Mouse (Mus musculus) intestine, postnatal 0 days (tissue): Measurements from ENCODE around the gene Col4a1. TPM values are rescaled to one million over a fixed set of nuclear protein-coding genes. Genes with fewer than 3 reads are reported as not detected.
A peak's percentile ranks its signal among the peaks of the same experiment; 100 is the strongest.

Experiments
- ATAC-seq: fragments of 200-750 bp; cut with Nextera tagmentation; 2 replicates; pipeline ENCODE4 v1.8.0; 2017; ENCODE audit warnings: mild to moderate bottlenecking, moderate TSS enrichment, moderate library complexity
- H3K27ac ChIP-seq: fragments of 300-500 bp; sonication (generic); 2 replicates; pipeline ENCODE4 v1.5.1; 2014; ENCODE audit warnings: mild to moderate bottlenecking, low read depth, low read length, moderate library complexity
- H3K27me3 ChIP-seq: fragments of 300-500 bp; sonication (generic); replicated peaks from 2 replicates; pipeline ENCODE4 v1.6.1; 2014; ENCODE audit warnings: low read length, mixed read lengths; ENCODE audit not compliant: control insufficient read depth, insufficient read depth
- H3K36me3 ChIP-seq: fragments of 300-500 bp; sonication (generic); 2 replicates; pipeline ENCODE4 v1.6.1; 2014; ENCODE audit warnings: mild to moderate bottlenecking, moderate library complexity; ENCODE audit not compliant: control insufficient read depth, insufficient read depth
- H3K4me1 ChIP-seq: fragments of 300-500 bp; sonication (generic); replicated peaks from 2 replicates; pipeline ENCODE4 v1.6.1; 2014; ENCODE audit warnings: antibody characterized with exemption, low read length, mixed read lengths; ENCODE audit not compliant: control insufficient read depth, insufficient read depth
- H3K4me2 ChIP-seq: fragments of 300-500 bp; sonication (generic); replicated peaks from 2 replicates; pipeline ENCODE4 v1.6.1; 2014; ENCODE audit warnings: low read depth, mild to moderate bottlenecking, moderate library complexity
- H3K4me3 ChIP-seq: fragments of 300-500 bp; sonication (generic); 2 replicates; pipeline ENCODE4 v1.5.1; 2014; ENCODE audit warnings: low read depth, low read length
- H3K9ac ChIP-seq: fragments of 300-500 bp; sonication (generic); 2 replicates; pipeline ENCODE4 v1.6.1; 2014; ENCODE audit warnings: mild to moderate bottlenecking, low read depth, low read length
- H3K9me3 ChIP-seq: fragments of 300-500 bp; sonication (generic); 2 replicates; pipeline ENCODE4 v1.6.1; 2016; ENCODE audit warnings: mixed run types; ENCODE audit not compliant: control insufficient read depth
- CTCF ChIP-seq: sonication (generic); IDR thresholded peaks from 2 replicates; pipeline ENCODE4 v1.5.1; 2016; ENCODE audit warnings: low read depth, mild to moderate bottlenecking, control low read depth, antibody characterized with exemption, moderate library complexity
- WGBS: fragments of 180-500 bp; shearing (Covaris S2); extraction: QIAGEN DNeasy Blood & Tissue Kit; methylation state at CpG from one replicate; pipeline ENCODE4 v1.1.7; 2014; 5-methylcytosine and 5-hydroxymethylcytosine counted together
- polyA plus RNA-seq: library from polyadenylated mRNA; unstranded; fragments of >200 nt; fragmentation: Nextera tagmentation; extraction: Ambion mirVana; gene quantifications from 2 replicates; pipeline ENCODE4 v1.2.1, GENCODE M21; 2015

Gene Col4a1
- polyA plus RNA-seq, 1 experiment from 2014 or later: 84.5 TPM

DNA sequence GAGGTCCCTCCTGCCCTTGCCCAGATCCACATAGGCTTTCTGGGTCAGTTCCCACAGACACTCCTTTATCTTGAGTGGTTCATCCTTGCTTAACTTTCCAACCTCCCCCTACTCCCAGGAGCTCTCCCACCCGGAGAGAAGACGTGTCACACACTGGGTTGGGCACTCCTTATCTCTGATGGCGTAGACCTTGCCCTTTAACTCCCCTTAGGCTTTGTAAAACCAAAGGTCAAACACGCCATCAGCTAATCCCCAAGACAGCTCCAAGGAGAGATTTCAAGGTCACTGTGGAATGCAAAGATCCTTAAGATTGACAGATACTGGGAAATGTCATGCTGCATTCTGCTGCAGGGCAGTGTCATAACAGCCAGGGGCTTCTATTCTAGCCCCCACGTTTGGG is 3.4 kb downstream of the Col4a1 start:
- no peaks in the 10 kb centered on the region for H3K9me3 ChIP-seq
- no peak overlapping the region for H3K4me3 ChIP-seq
- no peak overlapping the region for H3K9ac ChIP-seq
- no peak for TF ChIP-seq CTCF
- H3K4me1 ChIP-seq: no peaks in the 10 kb centered on the region; the same call in 1 of the 2 replicates
- peaks cover 26% of the 10 kb centered on the region for H3K27me3 ChIP-seq
- H3K4me2 ChIP-seq: peak overlapping the region; percentile 70; the same call in 1 of the 2 replicates
- no peak overlapping the region for H3K27ac ChIP-seq
- H3K36me3 ChIP-seq: no peaks in the 10 kb centered on the region
- WGBS: 27% methylated on average over 5 of the region's 5 CpGs
- no peak for ATAC-seq

DNA sequence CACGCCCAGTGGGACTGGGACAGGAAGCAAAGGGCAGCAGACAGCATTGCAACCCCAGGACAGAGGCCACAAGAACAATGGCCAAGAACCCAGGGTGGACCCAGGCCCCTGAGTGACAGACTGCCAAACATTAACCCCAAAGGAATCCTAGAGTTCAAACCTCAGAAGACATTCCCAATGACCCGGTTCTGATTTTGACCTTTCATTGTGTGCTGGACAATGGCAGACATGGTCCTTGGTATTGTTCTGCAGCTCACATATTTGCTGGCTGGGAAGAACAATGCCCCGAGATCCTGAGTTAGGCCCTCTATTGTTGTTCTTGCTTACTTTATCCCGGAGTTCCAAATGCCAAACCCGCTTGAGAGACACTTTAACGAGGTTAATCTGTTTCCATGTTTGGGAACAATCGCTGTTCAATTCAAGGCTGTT is 4.0 kb downstream of the Col4a1 start:
- Histone ChIP-seq H3K27me3 (peaks cover 21% of the 10 kb centered on the region), H3K4me1 (no peaks in the 10 kb centered on the region; the same call in 1 of the 2 replicates), H3K36me3 (no peaks in the 10 kb centered on the region), H3K27ac (0 out of 2 replicates have a peak overlapping the region, but pooled peaks have one; percentile 15), H3K4me2 (no peak overlapping the region), H3K9me3 (no peaks in the 10 kb centered on the region), H3K9ac (no peak overlapping the region), H3K4me3 (no peak overlapping the region)
- no peak for ATAC-seq
- no peak for TF ChIP-seq CTCF
- 49% methylated on average over 7 of the region's 7 CpGs for WGBS

DNA sequence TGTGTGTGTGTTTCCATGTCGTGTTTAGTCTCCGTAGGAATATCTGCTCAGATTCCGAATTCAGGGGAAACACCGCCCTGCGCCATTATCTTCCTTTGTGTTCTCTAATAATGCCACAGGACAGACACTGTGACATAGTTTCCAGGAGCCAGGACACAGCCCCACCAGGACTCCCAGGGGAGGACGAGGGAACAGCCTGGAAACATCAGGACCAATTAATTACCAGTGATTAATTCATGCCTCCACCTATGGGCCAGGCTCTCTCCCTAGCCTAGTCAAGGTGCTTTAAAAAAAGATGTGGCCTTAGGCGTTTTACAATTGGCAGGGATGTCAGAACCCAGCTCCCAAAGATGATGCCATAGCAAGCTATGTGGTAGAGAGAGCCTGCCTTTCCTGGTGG is 5.2 kb downstream of the Col4a1 start:
- no peak for TF ChIP-seq CTCF
- H3K4me1 ChIP-seq: no peaks in the 10 kb centered on the region; the same call in 1 of the 2 replicates
- WGBS: 78% methylated on average over 7 of the region's 7 CpGs

GRCm38 (mm10) chr8:11305539-11305938 is 7.1 kb downstream of the Col4a1 start:
- H3K27ac ChIP-seq: no peak overlapping the region
- H3K9me3 ChIP-seq: no peaks in the 10 kb centered on the region
- no peak overlapping the region for H3K4me3 ChIP-seq
- H3K4me1 ChIP-seq: no peaks in the 10 kb centered on the region; the same call in 1 of the 2 replicates
- H3K9ac ChIP-seq: no peak overlapping the region
- no peaks in the 10 kb centered on the region for H3K36me3 ChIP-seq
- 72% methylated on average over 1 of the region's 1 CpGs for WGBS
- TF ChIP-seq CTCF: no peak
- no peak overlapping the region for H3K4me2 ChIP-seq
- no peak for ATAC-seq
- H3K27me3 ChIP-seq: no peaks in the 10 kb centered on the region

More for the DNA sequence above, 5.2 kb downstream of the Col4a1 start:
- Histone ChIP-seq H3K27ac (no peak overlapping the region), H3K9ac (no peak overlapping the region), H3K4me3 (no peak overlapping the region), H3K36me3 (no peaks in the 10 kb centered on the region), H3K27me3 (peaks cover 10% of the 10 kb centered on the region; the same call in 1 of the 2 replicates), H3K9me3 (no peaks in the 10 kb centered on the region), H3K4me2 (no peak overlapping the region)
- no peak for ATAC-seq

DNA sequence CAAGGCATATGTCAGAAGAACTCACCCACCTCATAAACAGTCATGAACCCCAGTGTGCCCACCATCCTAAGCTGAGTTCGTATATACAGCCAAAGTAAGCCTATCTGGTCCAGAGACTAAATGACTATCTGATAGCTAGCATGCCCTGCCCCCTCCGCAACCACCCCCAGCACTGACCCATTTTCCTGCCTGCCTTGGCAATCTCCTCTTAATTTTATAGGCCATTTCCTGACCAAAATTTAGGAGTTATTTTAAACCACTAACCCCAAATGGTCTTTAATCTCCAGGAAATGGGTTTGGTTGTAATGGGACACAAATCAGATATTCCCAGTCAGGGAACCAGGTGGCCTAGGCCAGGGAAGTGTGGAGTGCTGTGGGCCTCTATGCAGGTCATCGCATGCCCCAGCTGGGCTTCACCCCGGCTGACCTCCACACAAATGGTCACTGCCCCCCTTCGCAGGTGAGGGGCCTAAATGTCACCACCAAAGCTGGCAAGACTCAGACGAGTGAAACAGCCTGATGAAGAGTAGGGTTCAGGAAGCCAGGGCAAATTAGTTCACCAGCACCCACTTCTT is 8.5 kb downstream of the Col4a1 start:
- Histone ChIP-seq H3K27ac (no peak overlapping the region), H3K9ac (no peak overlapping the region), H3K4me2 (no peak overlapping the region), H3K4me1 (no peaks in the 10 kb centered on the region; the same call in 1 of the 2 replicates), H3K36me3 (no peaks in the 10 kb centered on the region), H3K9me3 (no peaks in the 10 kb centered on the region), H3K4me3 (no peak overlapping the region), H3K27me3 (no peaks in the 10 kb centered on the region)
- 84% methylated on average over 6 of the region's 6 CpGs for WGBS
- no peak for ATAC-seq
- no peak for TF ChIP-seq CTCF

DNA sequence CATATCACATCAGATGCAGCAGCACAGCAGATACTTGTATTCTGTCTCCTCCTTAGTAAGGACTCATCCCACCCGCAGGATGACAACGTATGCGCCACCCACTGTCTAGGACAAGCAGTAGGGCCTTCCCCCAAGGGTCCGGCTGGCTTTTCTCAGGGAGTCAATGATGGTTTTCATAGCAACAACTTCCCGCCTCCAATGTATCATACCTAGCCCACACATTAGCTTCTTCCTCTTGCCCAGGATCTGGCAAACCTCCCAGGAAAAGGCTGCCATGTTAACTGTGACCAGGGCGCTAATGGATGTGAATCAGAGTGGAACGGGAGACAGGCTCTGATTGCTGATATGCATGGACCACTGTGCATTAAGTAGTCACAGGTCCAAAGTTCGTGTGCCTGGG is 12.2 kb downstream of the Col4a1 start:
- WGBS: 71% methylated on average over 8 of the region's 8 CpGs

More for the DNA sequence above, 12.2 kb downstream of the Col4a1 start:
- ATAC-seq: no peak
- H3K27ac ChIP-seq: no peak overlapping the region
- H3K4me1 ChIP-seq: peaks cover 2% of the 10 kb centered on the region
- H3K9me3 ChIP-seq: no peaks in the 10 kb centered on the region
- no peak overlapping the region for H3K4me3 ChIP-seq
- no peaks in the 10 kb centered on the region for H3K27me3 ChIP-seq
- no peak overlapping the region for H3K4me2 ChIP-seq
- no peak overlapping the region for H3K9ac ChIP-seq
- H3K36me3 ChIP-seq: no peaks in the 10 kb centered on the region
- TF ChIP-seq CTCF: no peak
